Mouse (Mus musculus): ENCODE results near the gene Rab31. TPM values are rescaled to one million over a fixed set of nuclear protein-coding genes. Genes with fewer than 3 reads are reported as not detected.

The Rab31 gene
- polyA plus RNA-seq, 1 experiment, result 48.9 TPM

DNA sequence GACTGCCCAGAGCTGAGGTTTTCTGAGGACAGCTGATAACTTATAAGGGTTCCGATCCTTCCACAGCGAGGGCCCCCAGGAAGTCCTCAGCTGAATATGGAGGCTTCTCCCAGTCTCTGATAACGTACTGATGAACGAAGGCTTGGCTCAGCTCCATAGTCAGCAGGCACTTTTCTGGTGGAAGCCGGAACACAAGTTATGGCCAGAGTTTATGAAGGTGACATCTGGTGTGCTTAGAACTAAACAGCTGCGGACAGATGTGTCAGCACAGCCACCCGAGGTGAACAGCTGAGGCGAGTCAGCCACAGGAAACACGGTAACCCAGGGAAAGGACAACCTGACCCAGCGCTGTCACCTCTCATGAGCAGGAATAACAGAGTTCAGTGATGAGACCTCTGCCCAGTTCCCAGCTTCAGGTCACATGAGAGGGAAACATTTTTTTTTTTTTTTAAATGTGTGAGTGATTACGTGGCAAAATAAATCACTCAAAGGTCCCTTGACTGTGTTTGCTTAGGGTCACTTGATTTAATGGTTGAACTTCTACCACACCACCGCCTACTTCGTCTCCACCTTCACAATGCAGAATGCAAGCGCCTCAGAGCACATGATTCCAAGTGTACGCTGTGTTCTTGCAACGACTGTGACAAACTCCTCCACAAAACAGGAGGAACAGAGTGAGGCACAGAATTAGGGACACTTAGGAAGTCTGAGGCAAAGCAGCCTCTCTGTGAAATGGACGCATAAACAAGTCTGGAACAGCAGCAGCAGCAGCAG is 106.0 kb downstream of the Rab31 start:
- TF ChIP-seq CTCF (IDR thresholded peaks at IDR 0.05; ENCODE audit: insufficient read depth, low read length) (no peak), POLR2A (IDR thresholded peaks at IDR 0.05; ENCODE audit: borderline replicate concordance, extremely low read depth, low read depth, low read length) (no peak)
- no peaks in the 10 kb centered on the region; the same call in 1 of the 2 replicates for H3K4me1 ChIP-seq (ENCODE audit: control insufficient read depth, insufficient read depth, low read length)
- H3K4me3 ChIP-seq (replicated peaks; ENCODE audit: extremely low read depth, low read depth, low read length), result no peak overlapping the region
- peak; percentile 30 for DNase-seq
- 48% methylated on average over 17 of the region's 17 CpGs for WGBS

DNA sequence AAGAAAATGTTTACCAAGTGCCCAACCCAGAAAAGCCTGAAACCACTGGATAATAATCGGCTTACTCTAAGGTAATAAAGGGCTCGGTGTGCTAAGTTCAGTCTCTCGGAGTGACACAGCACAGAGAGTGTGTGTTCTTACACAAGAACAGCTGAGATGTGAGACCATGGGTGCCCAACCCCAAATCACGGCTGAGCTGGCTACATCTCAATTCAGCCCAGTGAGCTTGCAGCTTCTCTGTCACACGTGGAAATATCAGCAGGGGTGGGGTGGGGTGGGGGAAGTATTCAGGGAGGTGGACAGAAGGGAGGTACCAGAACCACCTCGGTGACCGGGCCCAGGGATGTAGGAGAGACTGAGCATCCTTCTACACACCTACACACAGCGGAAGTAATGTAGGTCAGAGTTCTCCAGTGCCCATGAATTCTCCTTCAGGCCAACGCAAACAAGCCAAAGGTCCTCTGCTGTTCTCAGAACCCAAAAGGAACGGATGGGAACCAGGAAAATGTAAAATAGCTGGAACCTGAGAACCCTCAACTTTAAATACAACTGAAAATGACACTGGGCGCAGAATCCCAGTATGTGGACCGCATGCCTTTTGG is 106.7 kb downstream of the Rab31 start:
- TF ChIP-seq CTCF (IDR thresholded peaks at IDR 0.05; ENCODE audit: insufficient read depth, low read length) (no peak), POLR2A (IDR thresholded peaks at IDR 0.05; ENCODE audit: borderline replicate concordance, extremely low read depth, low read depth, low read length) (no peak)
- no peak overlapping the region for H3K4me3 ChIP-seq (replicated peaks; ENCODE audit: extremely low read depth, low read depth, low read length)
- 71% methylated on average over 12 of the region's 12 CpGs for WGBS
- no peaks in the 10 kb centered on the region; the same call in 1 of the 2 replicates for H3K4me1 ChIP-seq (ENCODE audit: control insufficient read depth, insufficient read depth, low read length)
- no peak for DNase-seq

DNA sequence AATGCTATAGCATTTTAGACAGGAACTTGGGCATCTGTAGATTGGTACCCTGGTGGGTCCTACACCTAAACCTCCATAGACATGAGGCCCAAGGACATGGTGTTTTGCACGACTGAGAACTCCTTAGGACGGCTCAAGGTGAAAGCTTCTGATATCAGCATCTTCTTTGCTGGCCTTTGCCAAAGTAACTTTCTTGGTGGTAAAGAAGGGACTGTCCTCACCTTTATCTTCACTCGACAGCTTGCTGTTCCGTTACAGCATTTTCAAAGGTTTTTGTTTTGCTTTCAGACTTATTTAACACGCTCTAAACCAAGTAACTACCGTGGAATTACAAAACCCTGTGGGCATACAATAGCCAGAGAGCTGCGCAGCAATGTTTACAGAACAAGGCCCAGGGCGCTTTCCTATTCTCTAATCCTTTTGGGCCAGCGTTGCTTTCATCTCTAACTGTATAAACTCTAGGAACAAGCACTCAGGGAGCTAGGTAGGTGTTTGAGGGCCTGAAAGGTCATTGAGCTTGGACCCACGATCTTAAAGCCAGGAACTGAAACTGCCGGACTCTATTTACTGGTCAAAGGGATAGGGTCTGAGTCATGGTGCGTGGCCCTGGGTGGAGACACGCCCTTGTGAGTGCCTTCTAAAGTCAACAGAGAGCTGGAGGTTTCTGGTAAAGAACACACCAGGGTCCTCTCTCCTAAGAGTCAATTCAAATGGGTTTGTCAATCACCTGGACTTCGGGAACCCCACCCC is 109.0 kb downstream of the Rab31 start:
- H3K4me1 ChIP-seq (ENCODE audit: control insufficient read depth, insufficient read depth, low read length), result peaks cover 3% of the 10 kb centered on the region; the same call in 1 of the 2 replicates
- 62% methylated on average over 14 of the region's 14 CpGs for WGBS
- no peak for DNase-seq
- TF ChIP-seq POLR2A (IDR thresholded peaks at IDR 0.05; ENCODE audit: borderline replicate concordance, extremely low read depth, low read depth, low read length) (no peak), CTCF (IDR thresholded peaks at IDR 0.05; ENCODE audit: insufficient read depth, low read length) (no peak)
- H3K4me3 ChIP-seq (replicated peaks; ENCODE audit: extremely low read depth, low read depth, low read length), result no peak overlapping the region

GRCm38 (mm10) chr17:65662662-65663061 is 109.9 kb downstream of the Rab31 start:
- 63% methylated on average over 3 of the region's 3 CpGs for WGBS
- Histone ChIP-seq H3K4me1 (ENCODE audit: control insufficient read depth, insufficient read depth, low read length) (peaks cover 5% of the 10 kb centered on the region; the same call in 1 of the 2 replicates), H3K4me3 (replicated peaks; ENCODE audit: extremely low read depth, low read depth, low read length) (no peak overlapping the region)
- no peak for DNase-seq
- no peak for TF ChIP-seq CTCF (IDR thresholded peaks at IDR 0.05; ENCODE audit: insufficient read depth, low read length)
- TF ChIP-seq POLR2A (IDR thresholded peaks at IDR 0.05; ENCODE audit: borderline replicate concordance, extremely low read depth, low read depth, low read length), result no peak

- H3K4me1 ChIP-seq (ENCODE audit: control insufficient read depth, insufficient read depth, low read length), result peaks cover 11% of the 10 kb centered on the region; the same call in 1 of the 2 replicates
- 36% methylated on average over 2 of the region's 2 CpGs for WGBS
- no peak for DNase-seq
- H3K4me3 ChIP-seq (replicated peaks; ENCODE audit: extremely low read depth, low read depth, low read length), result no peak overlapping the region
- TF ChIP-seq POLR2A (IDR thresholded peaks at IDR 0.05; ENCODE audit: borderline replicate concordance, extremely low read depth, low read depth, low read length) (no peak), CTCF (IDR thresholded peaks at IDR 0.05; ENCODE audit: insufficient read depth, low read length) (no peak)
Measured at GRCm38 (mm10) chr17:65658416-65658815, 114.1 kb downstream of the Rab31 start.

GRCm38 (mm10) chr17:65657958-65658357 is 114.6 kb downstream of the Rab31 start:
- DNase-seq, result peak; percentile 59
- TF ChIP-seq CTCF (IDR thresholded peaks at IDR 0.05; ENCODE audit: insufficient read depth, low read length), result no peak
- no peak for TF ChIP-seq POLR2A (IDR thresholded peaks at IDR 0.05; ENCODE audit: borderline replicate concordance, extremely low read depth, low read depth, low read length)
- peaks cover 11% of the 10 kb centered on the region; the same call in 1 of the 2 replicates for H3K4me1 ChIP-seq (ENCODE audit: control insufficient read depth, insufficient read depth, low read length)
- no peak overlapping the region for H3K4me3 ChIP-seq (replicated peaks; ENCODE audit: extremely low read depth, low read depth, low read length)
- 75% methylated on average over 9 of the region's 9 CpGs for WGBS

DNA sequence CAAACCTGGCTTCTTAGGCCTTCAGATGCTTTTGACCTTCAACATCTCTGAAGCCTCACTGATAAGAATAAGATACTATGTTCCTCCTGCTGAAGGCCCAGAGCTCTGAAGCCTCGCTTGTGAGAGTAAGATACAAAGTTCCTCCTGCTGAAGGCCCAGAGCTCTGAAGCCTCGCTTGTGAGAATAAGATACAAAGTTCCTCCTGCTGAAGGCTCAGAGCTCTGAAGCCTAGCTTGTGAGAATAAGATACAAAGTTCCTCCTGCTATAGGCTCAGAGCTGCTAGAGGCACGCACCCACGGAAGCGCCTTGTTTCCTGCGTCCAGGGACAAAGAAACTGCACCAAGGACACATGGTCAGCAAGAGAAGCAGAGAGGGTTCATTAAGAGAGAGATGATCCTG is 115.8 kb downstream of the Rab31 start:
- peaks cover 11% of the 10 kb centered on the region; the same call in 1 of the 2 replicates for H3K4me1 ChIP-seq (ENCODE audit: control insufficient read depth, insufficient read depth, low read length)
- 85% methylated on average over 6 of the region's 6 CpGs for WGBS
- no peak overlapping the region for H3K4me3 ChIP-seq (replicated peaks; ENCODE audit: extremely low read depth, low read depth, low read length)
- DNase-seq, result no peak
- TF ChIP-seq POLR2A (IDR thresholded peaks at IDR 0.05; ENCODE audit: borderline replicate concordance, extremely low read depth, low read depth, low read length) (no peak), CTCF (IDR thresholded peaks at IDR 0.05; ENCODE audit: insufficient read depth, low read length) (no peak)

DNA sequence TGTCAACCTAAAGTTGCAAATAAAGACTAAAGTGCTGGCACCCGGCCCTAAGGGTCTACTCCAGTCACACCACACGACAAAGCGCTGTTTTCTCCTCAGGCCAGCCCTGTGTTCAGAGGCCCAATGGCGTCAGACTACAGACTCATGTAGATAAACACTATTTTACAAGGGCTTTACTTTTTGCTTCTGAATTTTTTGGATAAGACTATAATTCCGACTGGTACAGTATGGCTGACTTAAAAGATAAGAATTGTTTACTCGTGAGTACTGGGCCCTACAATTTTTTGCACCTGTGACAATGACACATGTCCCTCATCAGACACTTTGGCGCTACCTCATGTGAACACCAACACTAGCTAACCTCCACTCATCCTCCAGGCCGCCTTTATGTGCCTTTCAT is 116.5 kb downstream of the Rab31 start:
- Histone ChIP-seq H3K4me1 (ENCODE audit: control insufficient read depth, insufficient read depth, low read length) (peaks cover 11% of the 10 kb centered on the region; the same call in 1 of the 2 replicates), H3K4me3 (replicated peaks; ENCODE audit: extremely low read depth, low read depth, low read length) (no peak overlapping the region)
- WGBS, result 77% methylated on average over 8 of the region's 8 CpGs
- TF ChIP-seq CTCF (IDR thresholded peaks at IDR 0.05; ENCODE audit: insufficient read depth, low read length), result no peak
- TF ChIP-seq POLR2A (IDR thresholded peaks at IDR 0.05; ENCODE audit: borderline replicate concordance, extremely low read depth, low read depth, low read length), result no peak
- DNase-seq, result no peak

- no peak for DNase-seq
- Histone ChIP-seq H3K4me1 (ENCODE audit: control insufficient read depth, insufficient read depth, low read length) (peaks cover 11% of the 10 kb centered on the region; the same call in 1 of the 2 replicates), H3K4me3 (replicated peaks; ENCODE audit: extremely low read depth, low read depth, low read length) (no peak overlapping the region)
- TF ChIP-seq POLR2A (IDR thresholded peaks at IDR 0.05; ENCODE audit: borderline replicate concordance, extremely low read depth, low read depth, low read length), result no peak
- no peak for TF ChIP-seq CTCF (IDR thresholded peaks at IDR 0.05; ENCODE audit: insufficient read depth, low read length)
- WGBS, result 76% methylated on average over 4 of the region's 4 CpGs
Measured at GRCm38 (mm10) chr17:65655608-65656007, 116.9 kb downstream of the Rab31 start.

All from lung, adult 2 months (tissue).